Mouse (Mus musculus) kidney, postnatal 0 days (tissue): ENCODE results near the gene Hfm1. TPM values are rescaled to one million over a fixed set of nuclear protein-coding genes. Genes with fewer than 3 reads are reported as not detected.

Experiments used
- ATAC-seq: fragments of 200-750 bp; cut with Nextera tagmentation; replicated peaks from 2 replicates; pipeline ENCODE4 v1.8.0; 2017; ENCODE audit warnings: low read depth, moderate number of reproducible peaks, moderate TSS enrichment, moderate library complexity; ENCODE audit not compliant: low FRiP score
- DNase-seq: peaks from one replicate; pipeline ENCODE4 v3.0.0-alpha.2; 2016; ENCODE audit warnings: low spot score
- H3K27ac ChIP-seq: fragments of 300-500 bp; sonication (generic); 2 replicates; pipeline ENCODE4 v1.5.1; 2014; ENCODE audit warnings: mild to moderate bottlenecking
- H3K27me3 ChIP-seq: fragments of 300-500 bp; sonication (generic); 2 replicates; pipeline ENCODE4 v1.6.1; 2014; ENCODE audit warnings: low read length, mixed read lengths; ENCODE audit not compliant: insufficient read depth
- H3K36me3 ChIP-seq: fragments of 300-500 bp; sonication (generic); 2 replicates; pipeline ENCODE4 v1.6.1; 2014; ENCODE audit warnings: low read length, mixed read lengths; ENCODE audit not compliant: insufficient read depth
- H3K4me1 ChIP-seq: fragments of 300-500 bp; sonication (generic); replicated peaks from 2 replicates; pipeline ENCODE4 v1.6.1; 2014; ENCODE audit warnings: antibody characterized with exemption, low read length, mixed read lengths; ENCODE audit not compliant: insufficient read depth
- H3K4me2 ChIP-seq: fragments of 300-500 bp; sonication (generic); 2 replicates; pipeline ENCODE4 v1.6.1; 2014; ENCODE audit warnings: mild to moderate bottlenecking, low read length, moderate library complexity, mixed read lengths
- H3K4me3 ChIP-seq: fragments of 300-500 bp; sonication (generic); replicated peaks from 2 replicates; pipeline ENCODE4 v1.5.1; 2014; ENCODE audit warnings: low read depth, low read length
- H3K9ac ChIP-seq: fragments of 300-500 bp; sonication (generic); 2 replicates; pipeline ENCODE4 v1.6.1; 2014; ENCODE audit warnings: low read depth, low read length
- H3K9me3 ChIP-seq: fragments of 300-500 bp; sonication (generic); replicated peaks from 2 replicates; pipeline ENCODE4 v1.6.1; 2016; ENCODE audit warnings: low read length, inconsistent platforms, mixed read lengths
- CTCF ChIP-seq: IDR thresholded peaks from 2 replicates; pipeline ENCODE4 v1.5.1; 2016; ENCODE audit warnings: antibody characterized with exemption, low read depth, mild to moderate bottlenecking, moderate library complexity
- WGBS: fragments of 180-500 bp; shearing (Covaris S2); extraction: QIAGEN DNeasy Blood & Tissue Kit; methylation state at CpG from one replicate; pipeline ENCODE4 v1.1.7; 2014; 5-methylcytosine and 5-hydroxymethylcytosine counted together
- microRNA-seq: library from miRNA; unstranded; fragments of <30 nt; microRNA quantifications from one replicate; pipeline ENCODE4, GENCODE M21; 2016
- polyA plus RNA-seq: library from polyadenylated mRNA; unstranded; fragments of >200 nt; fragmentation: Nextera tagmentation; extraction: Ambion mirVana; gene quantifications from 2 replicates; pipeline ENCODE4 v1.2.1, GENCODE M21; 2015

Gene Hfm1
- polyA plus RNA-seq, 1 experiment from 2014 or later = 1.2 TPM

GRCm38 (mm10) chr5:106791241-106791572, 134.9 kb downstream of the Hfm1 start:
- peak; percentile 80 for DNase-seq
- ATAC-seq = no peak
- no peak overlapping the region for H3K4me3 ChIP-seq

DNA sequence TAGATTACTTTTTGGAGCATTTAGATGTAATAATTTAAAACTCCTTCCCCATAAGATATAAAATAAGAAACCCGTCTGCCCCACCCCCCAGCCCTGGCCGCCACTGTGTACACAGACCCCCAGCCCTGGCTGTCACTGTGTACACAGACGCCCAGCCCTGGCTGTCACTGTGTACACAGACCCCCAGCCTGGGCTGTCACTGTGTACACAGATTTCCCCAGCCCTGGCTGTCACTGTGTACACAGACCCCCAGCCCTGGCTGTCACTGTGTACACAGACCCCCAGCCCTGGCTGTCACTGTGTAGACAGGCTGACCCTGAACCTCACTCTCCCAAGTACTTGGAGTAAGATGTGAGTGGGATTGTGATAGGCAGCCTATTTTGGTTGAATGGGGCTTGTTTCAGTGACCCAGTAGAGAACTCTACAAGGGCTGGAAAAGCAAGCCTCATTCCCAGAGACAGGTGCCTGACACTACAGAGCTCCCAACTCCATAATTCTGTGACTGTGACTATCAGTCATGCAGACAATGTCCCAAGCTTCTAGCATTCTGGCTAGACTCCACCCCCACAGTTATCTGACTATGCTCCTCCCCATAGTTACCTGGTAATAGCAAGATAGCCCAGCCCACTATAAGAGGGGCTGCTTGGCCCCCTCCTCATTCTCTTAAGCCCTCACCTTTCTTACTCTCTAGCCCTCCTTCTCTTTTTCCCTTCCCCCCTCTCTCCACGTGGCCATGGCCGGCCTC, 135.5 kb downstream of the Hfm1 start:
- Histone ChIP-seq H3K4me1 (no peaks in the 10 kb centered on the region), H3K36me3 (no peaks in the 10 kb centered on the region), H3K27ac (no peak overlapping the region), H3K9ac (no peak overlapping the region), H3K9me3 (no peaks in the 10 kb centered on the region), H3K4me3 (no peak overlapping the region), H3K27me3 (no peaks in the 10 kb centered on the region), H3K4me2 (no peak overlapping the region)
- TF ChIP-seq CTCF = no peak
- DNase-seq (no peak), ATAC-seq (no peak)
- WGBS = 39% methylated on average over 5 of the region's 5 CpGs

More at GRCm38 (mm10) chr5:106791241-106791572, 134.9 kb downstream of the Hfm1 start:
- Histone ChIP-seq H3K4me2 (no peak overlapping the region), H3K9ac (no peak overlapping the region), H3K36me3 (no peaks in the 10 kb centered on the region), H3K9me3 (no peaks in the 10 kb centered on the region), H3K27ac (no peak overlapping the region), H3K27me3 (no peaks in the 10 kb centered on the region), H3K4me1 (no peaks in the 10 kb centered on the region)
- WGBS = 11% methylated on average over 6 of the region's 6 CpGs
- peak; percentile 80 for TF ChIP-seq CTCF

Small RNAs within 50 kb of the gene (microRNA-seq; reads per million reads assigned to microRNA genes)
- gene Gm27527 = not detected

Other genes with a start within 250 kb of the Hfm1 start
- gene Zfp644, start 229.0 kb downstream of the Hfm1 start, polyA plus RNA-seq = 60.2 and 64.7 TPM in 2 replicates
- gene Cdc7, start 38.0 kb upstream of the Hfm1 start, polyA plus RNA-seq = 14.8 and 19.0 TPM in 2 replicates